Mouse (Mus musculus) cerebellum, adult 11-12 months (tissue): ENCODE measurements at regions not wholly inside any gene's neighbourhood (a gene's known extent, or its start where the extent isn't known, plus 50 kb on each side); places are given as distances from the start of the nearest gene placed in this dataset.
"Not testable (repeated sequence)": the region's sequence is repeated elsewhere in the genome, so short reads cannot be mapped to it uniquely, and the experiment has no call there.

Experiments used
- DNase-seq: peaks from one replicate; pipeline ENCODE4 v3.0.0; 2022

DNA sequence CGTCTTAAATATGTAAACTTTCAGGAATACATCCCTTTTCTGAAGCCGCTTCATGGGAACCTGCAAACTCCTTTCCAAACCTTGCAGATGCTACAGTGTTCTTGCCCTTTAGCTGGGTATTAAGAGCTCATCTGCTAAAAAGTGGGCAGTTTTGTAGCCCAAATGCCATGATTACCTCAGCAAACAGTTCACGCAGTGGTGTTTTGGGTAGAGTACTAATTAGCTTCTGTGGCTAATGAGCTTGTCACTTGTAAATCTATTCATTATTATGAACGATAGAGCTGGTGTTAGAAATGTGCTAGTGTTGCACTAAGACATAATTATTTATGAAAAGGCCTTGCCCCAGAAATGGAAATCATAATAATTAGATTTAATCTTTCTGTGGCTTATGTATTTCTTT lies 506.1 kb upstream of the Ccng1 start:
- no peak for DNase-seq

- no peak for DNase-seq
These were observed 505.0 kb upstream of the Ccng1 start for GRCm38 (mm10) chr11:41259915-41260619.

DNA sequence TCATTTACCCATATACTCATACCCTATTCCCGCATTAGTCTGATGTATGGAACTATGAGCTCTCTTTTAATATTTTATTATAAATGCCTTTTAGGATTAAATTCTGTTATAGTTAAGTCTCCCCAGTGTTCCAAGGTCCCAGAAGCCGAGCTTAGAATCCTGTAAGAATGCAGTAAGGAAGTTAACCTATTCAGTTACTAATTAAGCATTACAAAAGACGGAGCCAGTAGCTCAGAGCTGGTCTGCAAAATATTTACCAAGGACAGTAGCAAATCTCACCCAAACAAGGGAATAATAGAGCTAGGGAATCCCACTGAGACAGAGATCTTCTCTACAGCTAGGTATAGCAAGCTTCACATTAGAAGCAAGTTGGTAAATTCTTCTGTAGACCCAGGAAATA lies 459.4 kb upstream of the Ccng1 start:
- not testable (repeated sequence) for DNase-seq

- no peak for DNase-seq
These were observed 447.1 kb upstream of the Ccng1 start for GRCm38 (mm10) chr11:41202228-41202627.

GRCm38 (mm10) chr11:41193981-41194380 lies 438.9 kb upstream of the Ccng1 start:
- no peak for DNase-seq

GRCm38 (mm10) chr11:41160492-41161175 lies 405.5 kb upstream of the Ccng1 start:
- DNase-seq, result no peak

GRCm38 (mm10) chr11:41159927-41160326 lies 404.8 kb upstream of the Ccng1 start:
- peak; percentile 47 for DNase-seq

DNA sequence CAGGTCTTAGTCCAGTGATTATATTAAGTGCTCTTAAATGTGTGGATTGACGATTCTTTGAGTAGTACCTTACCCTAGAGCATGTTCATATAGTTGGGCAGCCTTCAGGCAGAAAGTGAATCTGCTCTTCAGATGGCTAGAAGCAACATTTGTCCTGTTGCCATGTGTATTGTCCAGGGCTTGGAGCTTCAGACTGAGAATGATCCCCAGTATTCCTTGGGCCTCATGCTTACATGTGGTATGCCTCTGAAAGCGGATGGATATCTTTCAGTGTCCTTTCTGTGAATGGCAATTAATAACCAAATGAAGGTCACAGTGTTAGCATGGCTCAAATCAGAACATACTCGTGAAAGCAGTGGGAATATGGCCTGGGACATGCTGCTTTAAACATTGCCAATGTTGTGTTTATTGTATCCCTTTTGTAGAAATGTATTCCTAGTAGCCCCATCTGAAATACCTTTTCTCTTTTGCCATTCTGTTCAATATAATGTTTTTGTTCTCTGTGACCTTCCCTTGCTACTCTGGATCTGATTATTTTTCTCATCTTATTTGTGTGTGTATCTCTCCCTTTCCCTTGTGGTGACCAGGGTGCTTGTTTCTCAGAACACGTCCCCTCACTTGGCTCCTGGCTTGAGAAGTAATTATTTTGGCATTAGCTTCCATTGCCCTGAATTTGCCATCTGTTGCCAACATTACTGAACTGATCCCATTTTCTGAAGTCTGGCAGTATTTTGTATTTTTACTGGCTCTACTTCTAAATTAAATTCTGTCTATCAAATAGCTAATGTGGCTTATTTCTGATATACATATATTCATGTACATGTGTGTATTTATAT lies 403.9 kb upstream of the Ccng1 start:
- DNase-seq, result peak; percentile 83

DNA sequence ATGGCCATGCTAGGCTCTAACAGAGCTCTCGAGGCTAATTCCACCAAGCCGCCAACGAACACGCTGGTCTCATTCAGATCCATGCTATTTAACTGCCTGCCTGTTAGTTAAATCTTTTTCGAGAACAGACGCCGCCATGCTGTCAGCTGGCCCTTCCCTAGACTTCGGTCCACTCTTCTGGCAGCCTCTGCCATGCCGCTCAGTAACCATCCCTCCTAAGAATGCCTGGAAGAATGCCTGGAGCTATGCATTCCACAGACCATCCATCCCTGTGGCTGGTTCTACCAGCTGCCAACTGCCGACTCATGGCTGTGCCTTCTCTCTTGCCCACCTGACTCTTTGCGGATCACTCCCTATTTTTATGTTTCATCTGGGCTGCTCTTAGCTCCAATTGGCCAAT lies 402.2 kb upstream of the Ccng1 start:
- peak; percentile 54 for DNase-seq
